Mouse (Mus musculus) kidney, adult 2 months (tissue): Measurements from ENCODE around the gene Cacna1g.

Source experiments
- CTCF ChIP-seq: fragments of 200-500 bp; conservative IDR thresholded peaks from 2 replicates; pipeline ENCODE4 v1.5.1; 2011; ENCODE audit warnings: low read depth, mild to moderate bottlenecking, control low read depth, low read length, moderate library complexity, mixed read lengths; ENCODE audit not compliant: insufficient read depth, insufficient read length
- POLR2A ChIP-seq: fragments of 200-500 bp; IDR thresholded peaks from one replicate; pipeline ENCODE4 v1.6.1; 2011; ENCODE audit warnings: low read depth, low read length, control low read depth

DNA sequence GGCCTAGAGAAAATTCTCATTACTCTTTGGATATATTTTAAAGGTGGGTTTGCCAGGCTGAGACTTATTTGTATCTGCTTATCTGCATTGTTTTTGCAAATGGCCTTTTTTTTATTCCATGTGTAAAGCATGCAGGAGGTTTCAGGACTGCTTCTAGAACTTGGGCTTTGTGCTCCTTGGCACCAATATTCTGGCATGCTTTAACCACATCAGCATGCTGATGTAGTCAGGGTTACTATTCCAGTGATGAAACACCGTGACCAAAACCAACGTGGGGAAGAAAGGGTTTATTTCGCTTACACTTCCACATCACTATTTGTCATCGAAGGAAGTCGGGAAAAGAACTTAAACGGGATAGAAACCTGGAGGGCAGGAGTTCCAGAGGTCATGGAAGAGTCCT, 73.0 kb downstream of the Cacna1g start:
- TF ChIP-seq POLR2A (no peak), CTCF (no peak)
